Mouse (Mus musculus): ENCODE measurements around the gene Gmpr. TPM values are rescaled to one million over a fixed set of nuclear protein-coding genes. Genes with fewer than 3 reads are reported as not detected.

Gmpr gene
- total RNA-seq, 2 experiments from 2014 or later, result 164 to 171 TPM

DNA sequence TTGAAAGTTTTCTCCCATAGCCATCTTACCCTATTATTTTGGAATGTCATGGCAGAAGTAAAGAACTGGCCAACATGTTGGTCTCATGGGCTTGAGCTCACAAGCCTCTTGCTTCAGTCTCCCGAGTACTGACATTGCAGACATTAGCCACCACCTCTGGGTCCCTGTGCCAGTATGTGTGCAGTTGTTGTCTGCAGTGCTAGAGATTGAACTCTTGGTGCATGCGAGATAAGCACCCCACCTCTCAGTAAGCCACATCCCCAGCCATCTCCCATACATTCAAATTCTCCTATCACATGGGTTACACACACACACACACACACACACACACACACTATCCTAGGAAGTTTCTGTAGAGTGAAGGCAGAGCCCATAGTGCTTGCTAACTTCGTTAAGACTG lies 7.3 kb upstream of the Gmpr start:
- no peak for DNase-seq (ENCODE audit: low spot score in 2 of 2)

DNA sequence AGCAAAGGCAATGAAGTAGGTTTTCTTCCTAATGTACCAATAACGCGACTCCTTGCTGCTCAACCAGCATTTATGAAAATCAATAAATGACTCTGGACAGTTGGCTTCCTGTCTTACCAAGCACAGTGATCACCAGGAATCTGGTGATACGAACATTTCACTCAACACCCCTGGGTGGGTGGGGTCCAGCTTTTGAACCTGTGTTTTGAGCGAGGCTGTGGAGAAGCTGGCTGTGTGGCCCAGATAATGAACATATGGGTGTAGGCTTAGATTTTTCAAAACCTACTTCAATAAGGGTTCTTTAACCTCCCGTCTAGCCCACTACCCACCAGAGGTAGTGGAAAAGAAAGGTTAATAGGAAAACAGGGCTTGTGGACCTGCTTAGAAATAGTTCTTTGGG lies 4.5 kb upstream of the Gmpr start:
- no peak for DNase-seq (ENCODE audit: low spot score in 2 of 2)

DNA sequence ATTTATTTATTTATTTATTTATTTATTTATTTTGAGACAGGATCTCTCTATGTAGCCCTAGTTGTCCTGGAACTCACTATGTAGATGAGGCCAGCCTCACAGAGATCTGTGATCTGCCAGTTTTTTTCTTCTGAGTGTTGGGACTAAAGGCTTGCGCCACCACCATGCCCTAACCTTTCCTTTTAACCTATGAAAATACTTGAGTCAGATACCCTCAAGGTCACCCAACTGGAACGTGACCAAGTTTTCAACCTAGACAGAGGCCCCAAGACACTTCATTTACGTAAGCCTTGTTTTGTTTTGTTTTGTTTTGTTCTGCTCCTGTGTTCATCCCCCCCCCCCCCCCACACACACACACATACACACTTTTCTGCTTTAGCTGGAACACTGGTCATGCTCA lies 1.7 kb upstream of the Gmpr start:
- DNase-seq (ENCODE audit: low spot score in 2 of 2), result no peak

DNA sequence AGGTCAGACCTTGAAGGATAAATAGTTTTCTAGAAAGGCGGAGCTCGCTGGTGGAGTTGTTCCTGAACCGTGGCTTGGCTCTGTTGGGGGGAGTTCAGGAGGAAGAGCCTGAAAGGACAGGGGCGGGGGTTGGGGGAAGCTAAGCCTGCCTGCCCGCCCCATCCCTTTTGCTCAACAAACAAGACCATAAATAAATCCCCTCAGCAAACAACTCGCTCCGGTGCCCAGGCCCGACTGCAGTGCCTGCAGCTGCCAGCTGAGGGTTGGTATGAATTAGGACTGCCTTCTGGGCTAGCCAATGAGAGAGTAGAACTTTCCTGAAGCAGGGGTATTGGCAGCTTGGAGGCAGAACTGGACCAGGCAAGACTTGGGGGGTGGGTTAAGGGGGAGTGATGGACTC lies 1.3 kb downstream of the Gmpr start:
- DNase-seq (ENCODE audit: low spot score in 2 of 2), result peak in 1 of 2 experiments; percentile 41

DNA sequence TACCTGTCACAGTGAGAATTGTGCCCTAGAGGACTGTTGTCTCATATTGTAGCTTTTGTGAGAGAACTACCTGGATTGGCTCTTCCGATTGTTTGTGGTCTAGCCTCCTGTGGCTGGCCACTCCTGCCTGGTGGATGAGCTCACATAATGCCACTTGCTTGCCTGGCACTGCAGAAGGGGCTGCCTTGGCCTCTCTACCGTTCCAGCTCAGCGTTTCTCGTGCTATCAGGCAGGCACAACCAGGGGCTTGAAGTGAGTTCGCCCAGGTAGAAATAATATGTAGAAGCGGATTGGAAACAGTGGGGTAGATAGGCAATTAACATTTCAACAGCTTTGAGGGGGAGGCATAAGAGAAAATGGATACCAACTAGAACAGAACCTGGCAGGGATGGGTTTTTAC lies 2.1 kb downstream of the Gmpr start:
- DNase-seq (ENCODE audit: low spot score in 2 of 2), result no peak

DNA sequence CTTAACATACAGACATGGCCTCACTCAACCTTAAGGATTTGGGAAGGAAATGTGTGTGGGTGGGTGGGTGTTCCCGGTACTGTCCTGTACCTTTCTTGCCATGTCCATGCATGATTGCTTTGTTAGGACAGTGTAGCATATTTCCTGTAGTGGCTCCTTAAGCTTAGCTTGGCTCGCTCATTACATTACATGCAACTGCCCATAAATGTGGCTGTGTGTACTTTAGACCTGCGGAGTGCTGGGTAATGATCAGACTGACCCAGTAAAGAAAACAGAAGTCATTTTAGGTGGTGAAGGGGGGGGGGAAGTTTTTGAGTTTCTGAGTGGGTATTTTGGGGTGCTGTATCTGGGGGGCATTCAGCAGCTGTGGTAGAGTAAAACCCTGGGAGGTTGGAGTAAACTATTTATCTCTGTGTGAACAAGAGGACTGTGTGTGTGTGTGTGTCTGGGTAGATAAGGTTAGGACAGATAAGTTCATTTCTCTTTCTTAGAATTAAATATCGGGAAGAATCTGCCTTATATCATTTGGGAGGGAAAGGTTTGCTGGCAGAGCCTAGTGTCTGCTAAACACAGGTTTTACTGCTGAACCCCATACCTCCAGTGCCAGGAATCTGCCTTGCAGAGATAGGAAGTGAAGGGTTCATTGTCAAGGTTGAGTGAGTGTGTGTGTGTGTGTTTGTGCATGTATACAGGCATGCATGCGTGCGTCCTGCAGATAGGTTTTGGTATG lies 4.6 kb downstream of the Gmpr start:
- no peak for DNase-seq (ENCODE audit: low spot score in 2 of 2)

DNA sequence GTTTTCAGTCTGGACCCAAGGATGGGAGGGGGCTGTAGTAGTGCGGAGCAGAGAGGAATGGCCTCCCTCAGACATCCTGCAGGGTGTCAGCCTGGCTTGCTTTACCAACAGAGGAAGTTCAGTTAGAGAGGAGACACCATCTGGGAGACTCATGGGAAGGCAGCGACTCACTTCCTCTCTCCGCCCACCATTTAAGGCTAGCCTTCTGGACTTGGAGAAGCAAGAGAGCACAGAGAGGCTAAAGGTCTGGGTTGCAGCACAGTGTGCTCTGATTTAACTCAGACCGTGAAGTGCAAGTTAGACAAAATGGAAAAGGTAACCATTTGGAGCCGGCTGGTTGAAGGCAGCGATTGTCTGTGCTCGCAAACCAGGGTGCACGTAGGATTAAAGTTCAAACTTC lies 5.3 kb downstream of the Gmpr start:
- DNase-seq (ENCODE audit: low spot score in 2 of 2), result no peak

DNA sequence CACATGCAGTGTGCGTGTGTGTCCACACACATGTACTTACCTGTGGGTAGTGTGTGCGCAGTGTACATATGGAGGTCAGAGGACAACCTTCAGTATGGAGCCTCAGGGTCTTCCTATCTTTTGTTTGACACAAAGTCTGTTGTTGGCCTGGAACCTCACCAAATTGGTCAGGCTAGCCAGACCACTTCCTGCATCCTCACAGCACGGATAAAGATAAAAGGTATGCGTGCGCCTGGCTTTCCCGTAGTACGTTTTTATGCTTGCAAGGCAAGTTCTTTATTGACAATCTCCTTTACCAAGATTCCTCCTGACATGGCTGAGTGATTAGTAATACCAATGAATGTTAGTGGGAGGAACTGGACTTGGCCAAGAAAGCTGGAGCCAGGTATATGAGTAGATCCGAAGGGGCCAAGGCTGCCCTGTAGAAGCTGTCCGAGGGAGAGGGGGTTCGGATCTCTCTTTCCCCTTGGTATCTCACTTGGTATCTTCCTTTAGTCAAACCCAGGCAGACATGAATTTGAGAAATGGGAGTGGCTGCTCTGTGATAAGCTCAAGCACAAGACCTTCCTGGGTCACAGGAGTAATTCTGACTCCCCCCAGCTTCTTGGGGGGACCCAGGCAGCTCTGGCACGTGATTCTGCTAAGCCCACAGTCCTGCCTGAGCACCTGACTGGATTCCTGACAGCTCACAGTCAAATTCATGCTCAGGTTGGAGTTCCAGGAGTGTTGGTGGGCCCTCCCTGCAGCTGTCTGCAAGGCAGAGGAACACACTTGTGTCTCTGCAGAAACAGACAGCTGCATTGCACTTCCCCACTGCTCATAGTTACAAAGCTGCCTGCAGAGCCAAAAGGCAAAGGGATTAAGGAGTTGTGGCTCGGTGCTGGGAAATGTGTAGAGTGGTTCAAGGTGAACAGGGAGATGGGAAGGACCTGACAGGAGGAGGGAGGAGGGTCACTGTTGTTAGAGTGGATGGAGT lies 6.1 kb downstream of the Gmpr start:
- DNase-seq (ENCODE audit: low spot score in 2 of 2), result no peak

DNA sequence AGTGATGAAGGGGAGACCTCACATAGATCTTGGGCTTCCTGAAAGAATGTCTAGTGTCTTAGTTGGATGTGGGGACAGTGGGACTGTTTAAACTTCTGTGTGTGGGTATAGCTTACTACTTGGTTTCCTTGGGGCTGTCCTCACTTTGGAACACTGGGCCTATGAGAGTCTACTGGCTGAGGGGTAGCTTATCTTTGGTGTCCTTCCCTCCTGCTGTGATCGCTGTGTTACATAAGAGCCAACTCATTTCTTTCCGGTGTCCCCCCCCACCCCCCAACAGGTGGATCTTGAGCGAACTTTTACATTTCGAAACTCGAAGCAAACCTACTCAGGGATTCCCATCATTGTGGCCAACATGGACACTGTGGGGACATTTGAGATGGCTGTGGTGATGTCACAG lies 6.9 kb downstream of the Gmpr start:
- DNase-seq (ENCODE audit: low spot score in 2 of 2), result no peak

DNA sequence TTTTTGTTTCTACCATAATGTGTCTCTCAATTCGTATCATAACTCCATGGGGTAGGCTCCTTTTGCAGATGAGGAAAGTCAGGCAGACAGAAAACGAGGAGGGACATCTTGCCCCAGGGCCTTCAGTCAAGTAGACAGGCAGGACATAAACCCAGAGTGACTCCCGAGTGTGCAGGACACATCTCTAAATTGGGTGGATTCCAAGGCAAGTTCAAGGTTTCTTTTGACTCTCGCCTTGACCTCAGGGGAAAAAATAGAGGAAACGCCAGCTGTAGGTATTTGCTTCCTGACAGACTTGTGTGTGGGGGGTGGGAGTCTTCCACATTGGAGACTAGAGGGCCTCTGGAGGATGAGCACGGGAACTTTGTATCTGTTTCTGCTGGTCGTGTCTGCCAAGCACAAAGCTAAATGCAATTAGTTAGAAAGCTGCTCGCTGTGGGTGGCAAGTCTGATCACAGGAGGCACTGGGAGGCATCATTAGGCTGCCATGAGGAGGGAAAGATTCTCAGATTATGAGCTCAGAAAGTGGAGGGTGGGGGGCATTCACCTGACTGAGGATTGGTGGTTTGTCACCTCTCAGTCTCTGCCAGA lies 7.7 kb downstream of the Gmpr start:
- DNase-seq (ENCODE audit: low spot score in 2 of 2), result no peak

DNA sequence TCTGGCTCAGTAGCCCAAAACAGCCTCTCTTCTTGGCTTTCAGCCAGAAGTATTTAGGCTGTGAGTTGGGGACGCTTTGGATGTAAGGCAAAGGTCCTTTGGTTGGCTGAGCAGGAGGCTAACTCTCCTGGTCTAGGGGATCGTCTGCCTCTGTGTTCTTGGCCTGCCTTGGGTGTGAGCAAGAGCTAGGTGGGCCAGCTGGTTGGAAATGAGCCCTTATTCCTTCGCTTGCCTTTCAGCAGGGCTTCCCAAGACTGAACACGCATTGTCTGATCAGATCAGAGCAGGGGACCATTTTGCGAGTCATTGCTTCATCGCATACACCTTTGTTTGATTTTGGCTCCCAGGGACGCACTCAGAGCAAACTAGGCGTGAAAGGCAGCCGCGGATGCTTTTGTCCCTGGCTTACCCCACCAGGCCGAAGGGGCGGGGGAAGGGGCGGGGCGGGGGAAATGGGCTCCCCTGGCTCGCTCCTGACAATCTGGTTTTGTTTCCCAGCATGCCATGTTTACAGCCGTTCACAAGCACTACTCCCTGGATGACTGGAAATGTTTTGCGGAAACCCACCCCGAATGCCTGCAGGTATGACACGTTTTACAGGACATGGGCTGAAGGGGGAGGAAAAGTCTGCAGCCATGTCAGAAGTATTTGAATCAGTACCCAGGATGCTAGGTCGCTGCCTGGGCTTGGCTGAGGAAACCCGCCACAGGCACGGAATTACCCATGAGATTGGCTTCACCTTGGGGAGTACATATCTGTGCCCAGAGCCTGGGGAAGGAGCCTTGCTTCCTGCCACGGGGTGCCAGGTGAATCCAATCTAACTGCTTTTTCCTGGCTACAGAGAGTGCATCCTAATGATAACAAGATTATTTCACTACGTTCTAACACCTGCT lies 9.5 kb downstream of the Gmpr start:
- DNase-seq (ENCODE audit: low spot score in 2 of 2), result no peak

DNA sequence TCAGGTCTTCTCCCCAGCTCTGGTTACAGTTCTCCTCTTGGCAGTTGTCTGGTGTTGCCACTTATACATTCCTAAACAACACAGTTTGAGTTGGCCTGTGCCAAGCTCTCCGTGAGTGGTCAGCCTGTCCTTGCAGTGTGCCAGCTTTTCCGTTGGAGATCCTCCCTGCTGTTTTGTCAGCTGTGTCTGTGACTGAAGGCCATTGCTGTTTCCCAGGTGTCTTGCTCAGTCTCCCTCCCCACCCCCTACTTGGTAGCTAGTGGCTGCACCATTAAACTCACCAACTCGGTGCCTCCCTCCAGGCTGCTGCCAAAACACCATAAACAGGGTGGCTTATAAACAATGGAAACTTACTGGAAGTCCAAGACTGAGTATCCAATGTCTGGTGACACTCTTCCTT lies 17.1 kb downstream of the Gmpr start:
- DNase-seq (ENCODE audit: low spot score in 2 of 2), result no peak

DNA sequence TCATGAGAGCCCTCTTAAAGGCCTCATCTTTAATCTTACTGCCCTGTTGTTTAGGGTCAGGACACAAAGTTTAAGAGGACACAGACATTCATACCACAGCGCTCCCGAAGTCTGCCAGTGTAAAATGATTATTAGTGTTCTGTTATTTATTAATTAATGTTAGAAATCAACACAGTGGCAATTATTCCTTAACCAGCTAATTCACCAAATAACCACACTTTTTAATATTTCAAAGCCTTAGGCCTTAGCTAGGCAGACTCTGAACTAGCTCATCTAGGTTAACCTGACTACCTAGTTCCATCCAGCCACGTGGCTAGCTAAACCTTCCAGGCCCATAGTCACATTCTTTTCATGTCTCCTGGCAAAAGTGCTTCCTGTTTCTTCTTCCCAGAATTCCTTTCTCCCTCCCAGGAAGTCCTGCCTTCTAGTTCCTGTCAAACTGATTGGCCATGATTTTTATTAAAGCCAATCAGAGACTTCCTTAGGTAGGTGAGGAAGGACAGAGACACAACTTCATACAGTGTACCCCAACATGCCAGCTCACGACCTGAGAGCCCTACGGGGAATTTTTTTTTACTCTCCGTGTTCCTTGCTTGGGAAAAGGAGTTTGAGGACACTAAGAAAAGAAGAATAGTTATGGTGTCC lies 17.7 kb downstream of the Gmpr start:
- DNase-seq (ENCODE audit: low spot score in 2 of 2), result no peak

DNA sequence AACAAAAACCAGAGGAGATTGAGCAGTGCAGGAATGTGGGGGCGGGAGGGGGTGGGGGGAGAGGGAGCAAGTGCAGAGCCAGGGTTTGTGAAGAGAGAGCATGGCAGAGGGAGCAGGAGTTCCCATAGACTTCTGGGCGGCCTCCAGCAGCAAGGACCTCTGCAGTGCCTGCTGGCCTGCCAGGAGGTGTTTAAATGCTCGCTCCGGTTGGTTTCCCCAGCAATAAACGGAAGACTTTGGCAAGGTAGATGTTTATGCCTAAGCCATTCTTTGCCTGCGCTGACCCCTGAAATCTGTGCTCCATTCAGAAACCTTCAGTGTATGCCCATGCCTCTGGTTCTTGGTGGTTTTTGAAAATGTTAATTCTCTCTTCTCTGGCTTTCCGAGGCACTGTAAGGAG lies 19.0 kb downstream of the Gmpr start:
- no peak for DNase-seq (ENCODE audit: low spot score in 2 of 2)

DNA sequence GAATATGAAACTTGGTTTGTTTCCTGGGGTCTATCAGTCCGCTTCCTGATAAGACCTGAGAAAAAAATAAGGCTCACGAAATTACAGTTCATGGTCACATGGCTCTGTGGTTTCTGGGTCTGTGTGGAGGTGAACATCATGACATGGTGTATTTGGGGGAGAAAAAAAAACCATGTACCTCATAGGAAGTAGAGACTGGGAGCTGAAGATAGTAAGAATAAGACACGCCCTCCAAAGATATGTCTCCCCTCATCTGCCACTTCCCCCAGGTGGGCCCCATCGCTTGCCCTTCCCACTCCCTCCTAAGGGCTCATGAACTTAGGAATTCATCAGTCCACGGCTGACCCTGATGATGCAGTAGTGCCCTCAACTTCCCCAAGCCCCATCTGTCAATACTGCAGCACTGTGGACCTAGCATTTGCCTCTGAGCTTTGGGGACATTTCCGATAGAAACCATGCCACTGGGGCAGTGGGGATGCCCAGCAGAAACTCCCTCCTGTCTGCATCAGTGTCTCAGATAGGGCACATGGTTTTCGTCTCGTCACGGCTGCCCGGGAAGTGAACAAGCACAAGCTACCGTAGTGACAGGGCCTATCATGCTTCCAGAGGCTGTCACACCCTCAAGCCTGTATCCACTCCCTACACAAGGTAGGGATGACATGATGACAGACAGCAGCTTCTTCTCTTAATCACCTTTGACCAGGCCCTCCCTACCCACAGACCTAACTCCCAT lies 20.2 kb downstream of the Gmpr start:
- no peak for DNase-seq (ENCODE audit: low spot score in 2 of 2)

DNA sequence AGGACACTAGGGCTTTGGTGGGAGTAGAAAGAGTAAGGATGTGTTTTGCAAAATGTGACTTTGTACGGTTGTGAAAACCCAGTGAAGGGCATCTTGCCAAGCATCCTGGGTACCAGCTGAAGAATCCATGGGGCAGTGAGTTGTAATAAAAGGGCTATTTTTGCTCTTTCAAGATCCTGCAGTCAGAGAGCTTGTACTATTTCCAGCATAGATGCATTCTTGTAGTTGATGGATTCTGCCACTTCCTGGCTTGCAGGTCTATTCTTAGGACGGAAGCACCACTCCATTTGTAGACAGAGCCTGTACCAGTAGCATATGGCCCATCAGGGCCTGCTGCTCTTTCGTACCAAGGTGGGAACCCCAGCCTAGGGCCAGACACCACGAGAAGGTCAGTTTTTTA lies 21.5 kb downstream of the Gmpr start:
- DNase-seq (ENCODE audit: low spot score in 2 of 2), result no peak

DNA sequence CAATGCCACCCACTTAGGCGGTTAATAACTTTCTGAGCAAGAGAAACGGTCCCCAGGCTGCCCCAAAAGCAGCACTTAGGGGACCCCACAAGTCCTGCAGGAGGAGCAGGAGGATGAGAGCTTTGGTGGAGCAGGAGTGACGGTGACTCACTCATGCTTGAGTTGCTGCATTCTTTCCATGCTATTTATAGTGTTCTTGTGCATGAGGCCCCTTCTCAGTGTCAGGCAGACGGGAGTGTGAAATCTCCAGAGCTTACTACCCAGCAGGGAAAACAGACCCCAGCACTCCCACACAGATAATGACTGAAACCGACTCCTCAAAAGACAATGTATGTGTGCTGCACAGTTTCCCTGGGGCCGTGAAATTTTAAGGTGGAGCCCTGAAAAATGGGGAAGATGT lies 23.5 kb downstream of the Gmpr start:
- no peak for DNase-seq (ENCODE audit: low spot score in 2 of 2)

DNA sequence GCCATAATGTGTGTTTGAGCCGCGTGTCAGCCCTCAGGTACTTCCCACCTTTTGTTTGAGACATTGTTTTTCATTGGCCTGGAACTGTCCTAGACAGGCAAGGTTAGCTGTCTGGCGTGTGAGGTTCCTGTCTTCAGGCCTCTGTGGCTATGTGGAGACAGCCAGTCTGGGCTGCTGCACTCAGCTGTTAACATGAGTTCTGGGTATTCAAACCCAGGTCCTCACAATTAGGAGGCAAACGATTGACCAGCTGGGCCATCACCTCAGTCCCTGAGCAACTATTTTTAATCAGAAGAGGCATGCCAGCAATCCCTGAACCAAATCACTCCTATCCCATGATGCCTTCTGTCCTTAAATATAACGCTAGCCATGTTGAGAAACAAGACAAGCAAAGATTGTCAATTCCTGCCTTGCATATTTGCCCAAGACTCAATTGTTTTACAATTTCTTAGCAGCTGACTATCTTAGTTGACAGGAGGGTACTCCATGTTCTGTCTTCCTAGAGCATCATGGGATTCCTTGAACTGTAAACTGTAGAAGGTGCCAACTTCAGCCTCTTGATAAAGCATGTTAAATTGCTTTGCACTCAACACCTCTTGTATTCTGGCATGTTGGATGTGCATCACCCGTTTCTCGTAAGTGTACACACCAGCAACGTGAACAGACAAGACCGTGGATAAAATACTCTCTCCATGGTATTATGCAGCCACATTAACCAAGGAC lies 28.6 kb downstream of the Gmpr start:
- DNase-seq (ENCODE audit: low spot score in 2 of 2), result no peak

DNA sequence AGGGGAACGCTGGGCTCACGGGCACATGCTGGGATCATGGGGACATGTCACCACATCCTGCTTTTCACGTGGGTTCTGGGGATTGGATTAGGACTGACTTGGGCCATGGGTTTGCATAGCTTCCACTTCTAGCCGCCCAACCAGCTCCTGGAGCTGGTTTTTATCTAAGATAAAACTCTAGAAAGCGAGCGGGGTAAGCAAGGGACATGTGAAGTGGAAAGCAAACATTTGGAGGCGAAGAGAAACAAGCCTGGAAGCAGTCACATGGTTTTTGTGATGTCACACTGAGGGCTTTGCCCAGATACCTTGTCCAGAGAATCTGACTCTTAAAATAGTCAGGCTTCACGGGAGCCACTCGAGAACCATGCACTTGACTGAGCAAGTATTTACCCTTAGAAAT lies 29.9 kb downstream of the Gmpr start:
- no peak for DNase-seq (ENCODE audit: low spot score in 2 of 2)

All from gastrocnemius, postnatal 4 days (tissue).